Mouse (Mus musculus) thymus, adult 18-20 months (tissue): ENCODE measurements at regions not wholly inside any gene's neighbourhood (a gene's known extent, or its start where the extent isn't known, plus 50 kb on each side); places are given as distances from the start of the nearest gene placed in this dataset.
"Not testable (repeated sequence)": the region's sequence is repeated elsewhere in the genome, so short reads cannot be mapped to it uniquely, and the experiment has no call there.

Experiments used
- DNase-seq, 2 experiments: peaks; one replicate each; pipeline ENCODE4 v3.0.0; 2022; ENCODE audit warnings: mixed read lengths in 2 of 2

DNA sequence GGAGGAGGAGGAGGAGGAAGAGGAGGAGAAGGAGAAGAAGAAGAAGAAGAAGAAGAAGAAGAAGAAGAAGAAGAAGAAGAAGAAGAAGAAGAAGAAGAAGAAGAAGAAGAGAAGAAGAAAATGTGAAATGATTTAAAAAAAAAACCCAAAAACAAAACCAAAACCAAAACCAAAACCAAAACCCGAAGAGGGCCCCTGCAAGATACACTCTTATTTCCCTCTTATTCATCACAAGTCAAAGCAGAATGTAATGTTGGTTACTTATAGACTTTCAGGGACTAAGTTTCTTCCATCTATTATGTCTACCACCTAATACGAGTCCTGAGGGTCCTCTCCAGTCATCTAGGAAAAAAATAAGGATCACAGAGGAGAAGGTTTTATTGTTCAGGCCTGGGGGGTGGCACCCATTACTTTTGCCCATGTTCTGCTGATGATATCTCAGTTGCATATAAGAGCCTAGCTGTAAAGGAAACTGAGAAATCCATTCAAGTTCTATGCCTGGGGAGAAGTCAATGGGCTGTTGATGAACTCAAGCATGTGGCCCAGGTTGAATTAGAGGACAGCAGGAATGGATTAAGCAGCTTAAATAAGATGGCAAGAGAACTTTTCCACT lies 118.0 kb downstream of the Gm5426 start:
- no peak for DNase-seq

DNA sequence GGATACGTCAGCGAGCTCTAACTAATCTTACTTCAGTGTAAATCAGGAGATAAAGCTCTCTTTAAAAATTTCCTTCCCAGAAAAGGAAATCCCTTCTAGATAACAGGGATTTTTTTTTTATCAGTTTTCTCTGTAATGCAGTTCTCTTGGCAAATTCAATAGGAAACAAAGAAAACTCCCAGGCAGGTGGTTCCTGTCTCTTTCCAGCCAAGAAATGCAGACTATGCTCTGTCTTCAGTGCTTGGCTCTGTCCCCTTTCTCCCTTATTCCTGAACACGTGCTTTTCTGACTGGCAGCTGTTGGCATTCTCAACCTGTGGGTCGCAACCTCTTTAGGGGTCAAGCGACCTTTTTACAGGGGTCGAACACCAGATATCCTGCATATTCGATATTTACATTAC lies 121.5 kb downstream of the Gm5426 start:
- no peak for DNase-seq

DNA sequence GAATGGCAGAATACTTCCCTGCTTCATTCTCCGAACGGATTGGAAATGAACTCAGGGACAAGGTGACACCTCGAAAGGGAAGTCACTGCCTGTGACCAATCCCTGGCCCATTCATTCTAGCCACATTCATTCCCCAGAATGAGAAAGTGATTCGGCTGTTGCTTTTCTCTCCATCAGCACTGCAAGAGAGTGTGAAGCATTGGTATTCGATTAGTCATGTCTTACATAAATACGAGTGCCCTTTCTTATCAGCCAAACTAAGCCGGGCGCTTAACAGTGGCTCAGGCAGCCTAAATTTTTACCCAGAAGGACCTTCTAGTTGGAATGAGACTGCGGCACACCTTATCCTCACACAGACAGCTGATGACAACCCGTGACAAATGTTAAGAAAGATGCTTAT lies 122.8 kb downstream of the Gm5426 start:
- DNase-seq = no peak

DNA sequence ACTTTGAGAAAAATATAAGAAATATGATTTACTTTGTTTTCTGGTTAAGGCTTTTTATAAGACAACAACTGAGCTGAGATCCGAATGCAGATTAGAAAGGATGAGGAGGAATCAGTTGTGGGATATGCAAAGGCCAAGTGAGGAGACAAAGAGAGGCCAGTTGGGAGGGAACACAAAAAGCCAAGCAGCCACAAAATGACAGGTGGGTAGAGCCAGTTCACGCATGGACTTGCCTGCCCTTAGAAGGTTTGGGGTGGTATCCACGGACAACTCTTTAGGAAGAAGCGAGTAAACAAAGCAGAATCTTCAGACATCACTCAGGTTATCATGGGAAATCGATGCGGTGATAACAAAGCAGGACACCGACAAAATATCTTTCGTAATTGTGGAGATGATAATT lies 123.2 kb downstream of the Gm5426 start:
- no peak for DNase-seq

DNA sequence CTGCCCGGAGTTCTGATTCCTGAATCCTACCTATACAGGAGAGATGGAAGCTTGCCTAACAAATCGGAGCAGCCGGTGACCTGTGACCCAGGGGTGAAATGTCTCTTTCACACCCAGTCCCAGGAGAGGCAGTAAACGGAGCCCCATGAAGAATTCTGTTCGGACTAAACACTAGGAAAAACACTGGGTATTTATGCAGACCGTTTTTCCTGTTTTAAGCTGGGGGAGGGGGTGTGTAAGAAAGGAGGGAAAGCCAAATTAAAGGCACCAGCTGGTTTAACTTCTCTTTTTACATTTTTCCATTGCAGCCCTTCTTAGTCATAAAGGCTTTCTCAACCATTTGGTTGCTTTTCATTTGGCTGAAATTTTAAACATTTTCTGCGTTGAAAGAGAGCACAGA lies 127.1 kb downstream of the Gm5426 start:
- no peak for DNase-seq

DNA sequence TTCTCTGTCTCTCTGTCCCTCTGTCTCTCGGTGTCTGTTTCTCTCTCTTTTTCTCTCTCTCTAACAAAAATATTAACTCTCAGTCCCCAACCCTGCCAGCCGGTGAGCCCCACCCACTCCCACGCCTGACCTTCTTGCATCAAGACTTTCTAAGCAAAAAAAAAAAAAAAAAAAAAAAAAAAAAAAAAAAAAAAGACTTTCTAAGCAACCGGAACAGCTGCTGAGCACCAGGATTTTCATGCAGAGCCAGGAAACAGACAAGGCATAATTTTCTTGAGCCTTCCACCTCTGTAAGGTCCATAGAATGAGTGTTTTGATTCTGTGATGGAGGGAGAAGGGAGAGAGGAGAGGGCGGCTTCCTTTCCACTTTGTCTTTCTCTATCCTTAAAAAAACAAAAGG lies 128.0 kb downstream of the Gm5426 start:
- no peak for DNase-seq

DNA sequence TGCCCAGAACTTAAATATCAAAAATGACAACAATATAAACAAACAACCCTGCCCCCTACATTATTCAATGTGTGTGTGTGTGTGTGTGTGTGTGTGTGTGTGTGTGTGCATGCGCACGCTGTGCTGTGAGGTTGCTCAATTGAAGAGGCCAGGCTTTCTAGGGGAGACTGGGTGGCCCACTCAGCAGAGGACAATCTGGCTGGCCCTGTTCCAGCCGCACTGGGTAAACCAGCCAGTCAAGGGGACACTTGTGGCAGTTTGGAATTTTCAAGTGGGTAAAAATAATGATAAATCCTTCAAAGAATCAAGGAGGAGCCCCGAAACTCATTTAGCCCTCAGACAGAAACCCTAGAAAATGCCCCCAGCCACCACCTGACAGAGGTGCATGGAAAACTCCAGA lies 128.5 kb downstream of the Gm5426 start:
- no peak for DNase-seq

DNA sequence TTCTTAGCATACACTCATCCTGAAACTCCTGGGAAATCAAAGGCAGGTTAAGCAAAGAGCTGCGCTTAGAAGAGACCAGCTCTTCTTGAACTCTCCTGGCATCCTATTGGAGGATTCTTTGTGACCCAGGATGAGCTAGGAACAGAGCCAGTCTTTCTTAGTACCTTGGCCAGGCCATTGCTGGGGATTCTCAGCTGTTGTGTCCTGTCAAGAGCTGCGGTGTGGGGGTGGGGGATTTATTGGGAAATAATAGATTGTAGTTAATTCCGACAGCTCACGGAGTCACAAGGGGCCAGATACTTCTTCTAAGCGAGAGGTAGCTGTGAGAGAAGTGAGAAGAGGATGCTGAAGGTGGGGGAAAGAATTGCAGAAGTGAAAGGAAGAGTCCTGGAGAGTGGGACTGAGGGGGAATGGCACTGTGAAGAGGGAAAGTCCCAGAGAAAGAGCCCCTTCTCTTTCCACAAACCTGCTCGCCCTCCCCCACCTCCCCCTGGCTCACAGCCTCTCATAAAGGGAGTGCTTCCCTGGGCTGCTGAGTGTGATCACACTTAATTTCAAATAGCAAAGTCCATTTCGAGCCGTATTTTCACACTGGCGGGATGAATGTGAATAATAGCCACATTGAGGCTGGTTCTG lies 129.8 kb downstream of the Gm5426 start:
- no peak for DNase-seq

DNA sequence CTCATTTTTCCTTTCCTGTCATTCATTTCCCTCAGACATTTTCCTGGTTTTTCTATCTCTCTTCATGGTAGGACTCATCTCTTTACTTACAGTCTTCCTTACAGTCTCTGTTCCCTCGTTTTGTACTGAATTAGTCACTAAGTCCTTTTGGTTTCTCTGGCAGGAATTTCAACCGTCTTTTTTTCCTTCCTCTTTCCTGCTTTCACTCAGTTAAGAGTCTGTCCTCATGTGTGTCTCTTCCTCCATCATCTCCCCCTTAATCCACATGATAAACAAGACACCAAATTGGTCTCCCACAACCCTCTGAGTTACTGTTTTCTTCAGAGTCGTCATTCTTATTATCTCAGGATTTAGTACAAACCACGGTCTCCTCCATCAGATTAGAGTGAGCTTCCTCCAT lies 131.2 kb downstream of the Gm5426 start:
- DNase-seq = no peak

DNA sequence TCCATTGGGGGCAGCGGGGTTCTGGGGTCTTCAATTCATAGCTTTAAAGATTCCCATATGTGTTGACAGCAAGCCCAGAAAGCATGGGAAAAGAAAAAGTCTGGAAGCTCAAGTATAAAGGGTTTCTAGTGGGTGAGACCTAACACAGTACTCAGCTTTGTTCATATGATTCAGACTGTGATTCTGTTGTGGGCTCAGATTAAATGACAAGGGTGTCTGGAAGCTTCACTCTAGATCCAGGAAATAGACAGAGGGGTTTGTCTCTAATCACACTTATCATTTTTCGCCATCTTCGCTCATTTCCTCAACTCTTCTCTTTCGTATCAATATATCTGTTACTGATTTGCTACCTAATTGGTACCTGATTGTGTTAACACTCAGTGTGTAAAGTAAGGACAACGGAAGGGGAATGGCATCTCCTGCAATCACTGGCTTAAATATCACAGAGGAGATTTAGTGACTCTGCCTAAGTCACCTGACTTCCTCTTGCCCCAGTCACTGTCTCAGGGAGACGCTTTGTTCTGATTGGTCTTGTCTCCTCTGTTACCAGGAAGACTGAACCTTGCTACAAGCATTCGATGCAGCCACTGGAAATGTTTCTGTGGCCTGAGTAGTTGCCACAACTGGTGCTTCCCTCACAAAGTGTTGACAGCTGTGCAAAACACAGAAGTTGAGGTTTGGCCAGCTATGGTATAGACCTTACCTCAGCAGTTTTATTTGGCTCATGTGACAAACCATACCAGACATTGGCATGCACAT lies 137.4 kb downstream of the Gm5426 start:
- DNase-seq = peak in 1 of 2 experiments; percentile 43

DNA sequence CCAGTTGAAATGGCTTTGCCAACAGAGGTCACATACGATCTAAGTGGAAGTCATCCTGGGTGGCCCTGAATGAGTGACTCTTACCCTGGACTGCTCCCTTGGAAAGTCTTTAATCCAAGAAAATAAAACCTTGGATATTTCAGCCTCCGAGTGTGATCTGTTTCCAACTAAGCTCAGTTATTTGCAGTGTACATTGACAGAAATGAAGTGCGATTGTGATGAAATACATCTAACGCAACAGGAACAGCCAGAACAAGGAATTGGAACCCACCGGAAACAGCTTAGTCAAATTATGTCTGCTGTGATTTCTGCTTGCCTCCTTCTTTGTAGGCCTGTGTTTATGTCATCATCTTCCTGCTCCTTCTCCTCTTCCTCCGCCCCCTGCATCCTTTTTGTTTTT lies 143.7 kb downstream of the Gm5426 start:
- DNase-seq = no peak

DNA sequence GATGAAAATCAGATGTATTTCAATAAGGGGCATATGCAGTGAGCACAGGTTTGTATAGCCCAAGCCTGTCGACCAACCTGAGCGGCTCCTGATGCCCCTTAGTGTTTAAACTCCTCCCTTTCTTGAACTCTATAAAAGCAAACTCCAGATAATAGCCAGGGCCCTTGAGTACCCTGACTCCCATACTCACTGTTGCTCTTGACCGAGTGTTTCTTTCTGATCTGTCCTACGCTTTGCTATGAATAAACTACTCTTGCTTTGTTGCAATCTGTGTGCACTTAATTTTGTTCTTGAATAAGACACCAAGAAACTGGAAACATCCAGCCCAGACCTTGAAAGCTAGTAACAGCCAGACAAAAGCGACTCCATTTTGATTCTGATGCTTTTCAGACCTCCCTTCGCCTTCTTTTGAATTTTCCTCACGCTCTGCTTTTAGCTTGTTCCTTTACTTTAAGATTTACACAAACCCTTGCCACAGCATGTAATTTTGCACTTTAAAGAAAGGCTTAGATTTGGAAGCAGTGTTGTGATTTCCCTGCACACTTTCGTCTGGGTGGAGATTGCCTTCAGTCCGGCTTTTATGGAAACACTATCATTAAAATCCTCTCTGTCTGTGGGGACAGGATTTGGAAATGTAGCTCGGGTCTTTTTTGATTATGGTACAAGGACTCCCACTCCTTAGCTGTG lies 149.1 kb downstream of the Gm5426 start:
- DNase-seq = no peak

DNA sequence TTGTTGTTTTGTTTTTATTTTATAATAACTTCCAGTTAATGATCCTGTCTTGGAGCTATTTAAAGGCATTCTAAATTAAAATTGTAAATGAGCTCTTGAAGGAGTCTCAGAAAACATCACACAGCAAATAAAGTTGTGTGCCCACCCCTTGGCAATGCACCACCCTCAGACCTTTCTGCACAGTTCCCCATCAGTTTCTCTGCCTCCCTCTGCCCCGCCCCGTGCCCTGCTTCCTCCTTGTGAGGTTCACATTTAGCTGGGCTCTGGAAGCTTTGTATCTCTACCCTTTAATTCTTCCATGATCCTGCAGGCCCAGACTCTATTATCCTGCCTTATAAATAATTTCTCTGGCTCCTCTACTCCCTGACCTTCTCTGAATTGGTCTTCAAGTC lies 149.7 kb downstream of the Gm5426 start:
- no peak for DNase-seq

DNA sequence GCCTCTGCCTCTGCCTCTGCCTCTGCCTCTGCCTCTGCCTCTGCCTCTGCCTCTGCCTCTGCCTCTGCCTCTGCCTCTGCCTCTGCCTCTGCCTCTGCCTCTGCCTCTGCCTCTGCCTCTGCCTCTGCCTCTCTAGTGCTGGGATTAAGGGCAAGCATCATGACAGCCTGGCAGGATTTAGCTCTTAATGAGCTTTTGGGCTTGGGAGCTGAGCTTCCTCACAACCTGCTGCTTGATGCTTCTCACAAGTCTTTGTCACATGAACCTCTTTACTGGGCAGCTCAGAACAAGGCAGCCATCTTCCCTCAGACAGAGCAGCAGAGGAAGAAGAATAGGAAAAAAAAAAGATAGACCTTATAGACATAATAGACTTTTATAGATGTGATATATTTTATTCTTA lies 152.6 kb downstream of the Gm5426 start:
- DNase-seq = not testable (repeated sequence)

DNA sequence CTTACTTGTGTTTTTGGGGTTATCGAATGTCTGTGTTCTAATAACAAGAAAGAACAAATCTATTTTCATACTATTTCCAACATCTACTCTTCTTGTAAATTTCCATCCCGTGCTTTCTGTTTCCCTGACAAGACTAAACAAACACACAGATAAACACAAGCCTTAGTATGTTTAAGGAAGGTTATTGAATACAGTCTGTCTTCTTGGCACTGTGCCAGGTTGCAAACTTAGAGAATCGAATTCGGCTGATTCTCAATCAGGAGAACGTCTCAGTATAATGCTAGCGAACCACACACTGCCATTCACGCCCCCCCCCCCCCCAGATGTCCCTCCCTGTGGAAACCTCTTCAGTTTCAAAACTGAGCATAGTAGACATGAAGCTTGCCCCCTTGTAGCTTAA lies 157.2 kb downstream of the Gm5426 start:
- no peak for DNase-seq

DNA sequence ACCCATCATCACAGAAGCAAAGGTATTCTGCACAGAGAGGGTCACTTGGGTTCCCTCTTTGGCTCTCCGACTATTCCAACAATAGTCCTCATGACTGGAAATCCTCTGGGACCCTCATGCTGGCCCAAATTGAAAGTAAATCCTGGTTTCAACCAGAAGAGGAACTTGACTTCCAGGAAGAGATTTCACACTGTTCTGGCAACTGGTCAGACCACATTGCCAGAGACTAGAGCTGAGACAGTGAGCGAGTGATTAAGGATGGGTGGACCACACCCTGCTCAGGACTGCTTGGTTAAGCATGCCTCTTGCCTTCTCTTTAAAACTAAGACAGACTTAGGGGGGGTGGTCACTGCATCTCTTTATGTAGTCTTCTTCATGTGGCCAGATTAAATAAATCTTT lies 158.3 kb downstream of the Gm5426 start:
- no peak for DNase-seq

DNA sequence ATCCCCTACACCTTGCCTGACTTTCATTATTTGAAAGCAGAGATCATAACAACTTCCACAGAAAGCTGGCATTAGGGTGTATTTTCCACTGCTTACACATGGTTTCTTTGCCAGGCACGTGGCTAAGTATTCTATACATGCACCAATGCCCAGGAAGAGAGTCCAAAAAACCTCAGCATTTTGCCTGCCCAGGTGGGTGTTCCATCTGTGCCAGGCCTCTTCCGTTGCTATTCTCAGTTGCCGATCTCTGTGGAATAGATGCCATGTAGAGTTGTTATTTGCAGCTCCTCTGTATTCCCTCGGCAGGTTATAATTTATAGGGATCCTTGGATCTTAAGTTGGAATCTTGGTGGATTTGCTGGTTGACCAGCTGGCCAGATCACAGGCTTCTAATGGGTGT lies 161.3 kb downstream of the Gm5426 start:
- no peak for DNase-seq

DNA sequence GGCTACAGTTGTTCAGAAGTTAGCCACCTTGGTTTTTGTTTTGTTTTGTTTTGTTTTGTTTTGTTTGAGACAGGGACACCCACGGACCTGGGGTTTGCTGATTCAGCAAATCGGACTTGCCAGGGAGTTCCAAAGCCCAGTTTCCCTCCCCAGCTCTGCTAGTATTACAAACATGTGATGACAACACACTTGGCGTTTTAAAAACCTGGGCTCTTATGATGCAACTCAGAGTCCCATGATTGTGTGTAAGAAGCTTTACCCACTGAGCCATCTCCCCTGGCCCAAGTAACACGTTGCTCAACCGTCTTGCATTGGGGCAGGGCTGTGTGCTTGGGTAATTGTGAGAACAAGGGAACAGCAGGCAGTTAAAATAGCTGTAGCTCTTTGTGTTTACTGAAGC lies 162.2 kb downstream of the Gm5426 start:
- DNase-seq = no peak

DNA sequence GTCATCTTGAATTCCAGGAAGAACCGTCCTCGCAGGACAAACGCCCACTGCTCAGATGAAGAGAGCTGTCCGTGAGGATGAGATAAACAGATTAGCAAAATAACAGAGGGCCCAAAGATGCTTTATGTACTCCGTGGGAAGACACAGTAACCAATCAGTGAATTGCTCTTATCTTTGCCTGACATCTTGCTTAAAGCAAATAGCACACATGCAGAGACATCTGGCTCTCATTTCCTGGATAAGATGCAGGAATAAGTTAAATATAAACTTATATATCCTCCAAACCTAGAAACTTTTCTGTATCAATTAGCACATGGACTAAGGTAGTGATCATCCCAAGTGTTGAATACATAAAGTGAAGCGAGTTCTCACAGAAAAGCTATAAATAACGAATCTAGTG lies 169.3 kb downstream of the Gm5426 start:
- no peak for DNase-seq

DNA sequence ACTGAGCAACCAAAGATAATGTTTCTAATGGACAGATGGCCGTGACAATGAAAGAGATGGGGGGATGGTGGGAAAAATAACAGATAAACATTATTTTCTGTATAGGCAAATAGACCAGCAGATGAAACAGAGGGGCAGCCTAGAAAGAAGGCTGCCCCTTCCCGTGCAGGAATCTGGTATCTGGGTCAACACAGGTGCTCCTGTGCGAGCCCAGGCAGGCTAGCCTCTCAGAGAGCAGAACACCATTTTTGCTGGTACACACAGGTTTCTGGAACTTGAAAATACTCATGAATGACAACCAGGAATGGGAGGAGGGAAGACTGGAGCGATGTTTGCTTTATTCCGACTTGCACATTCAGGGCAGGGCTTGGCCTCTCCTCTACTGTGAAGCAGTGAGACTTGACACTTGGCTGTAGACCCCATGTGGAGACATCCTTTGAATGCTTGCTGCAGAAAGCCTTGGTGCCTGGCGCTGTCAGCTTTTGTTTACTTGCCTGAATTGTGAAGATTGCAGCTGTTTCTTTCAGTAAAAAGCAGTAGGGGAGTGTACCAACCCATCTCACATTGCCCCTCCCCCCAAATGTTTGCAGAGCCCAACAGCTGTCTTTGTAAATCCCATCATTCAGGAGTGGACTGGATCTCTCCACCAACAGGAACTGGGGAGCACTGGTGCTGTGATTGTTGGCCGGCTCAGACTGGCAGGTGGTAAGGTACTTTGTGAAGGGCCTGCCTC lies 172.5 kb downstream of the Gm5426 start:
- no peak for DNase-seq

DNA sequence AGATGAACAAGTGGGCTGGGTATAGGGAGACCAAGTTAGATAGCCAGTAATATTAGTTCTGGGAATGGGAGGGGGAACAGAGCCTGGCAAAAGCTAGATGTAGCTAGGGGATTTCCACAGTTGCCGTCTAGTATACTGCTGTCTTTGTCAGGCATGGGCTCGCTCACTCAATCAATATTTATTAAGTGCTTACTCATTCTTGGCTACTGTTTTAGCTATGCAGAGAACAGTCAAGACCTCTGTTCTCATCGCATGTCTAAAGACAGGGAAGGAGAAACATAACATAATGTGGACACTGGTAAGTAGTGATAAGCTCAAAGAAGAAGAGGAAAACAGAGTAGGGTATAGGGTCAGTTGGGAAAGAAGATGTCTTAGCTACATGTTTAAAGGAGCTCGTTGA lies 173.4 kb downstream of the Gm5426 start:
- DNase-seq = no peak

DNA sequence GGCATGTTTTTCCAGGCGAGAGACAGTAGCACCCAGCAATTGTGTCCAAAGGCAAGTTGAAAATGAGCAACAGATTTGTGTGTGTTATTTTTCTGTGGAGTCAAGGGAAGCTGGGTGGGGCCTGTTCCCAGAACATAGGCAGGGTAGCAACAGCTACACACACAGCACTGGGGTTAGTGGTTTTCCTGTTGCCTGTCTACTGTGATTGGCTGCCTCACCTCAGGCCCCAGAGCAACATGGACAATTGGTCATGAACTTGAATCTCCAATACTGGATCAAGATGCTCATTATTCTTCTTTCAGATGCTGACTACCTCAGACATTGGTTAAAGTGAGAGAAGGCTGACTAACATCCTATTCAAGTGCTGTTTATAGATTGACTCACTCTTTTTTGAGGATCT lies 188.9 kb downstream of the Gm5426 start:
- DNase-seq = no peak
